ENCODE assay signal across 8 mouse cellular contexts in genomic region chr10:7841571-7842080, GRCm38 (mm10). TPM values are rescaled to one million over a fixed set of nuclear protein-coding genes. Genes with fewer than 3 reads are reported as not detected.
DNase-seq lines count a peak whose midpoint lies in the region; ATAC-seq and TF ChIP-seq lines count a peak whose summit lies in the region.

No protein-coding gene starts in this region.

- CTCF ChIA-PET in Patski (lab: Charles Lee): no interaction called here

- H3K4me2 ChIP-seq in kidney, postnatal 0 days (ENCODE audit: low read length): 0 out of 2 replicates have a peak overlapping the region, but pooled peaks have one; percentile 7

- DNase-seq in cerebellum, postnatal 10 days: peak; percentile 55 to 59
- DNase-seq in Patski (ENCODE audit: low read depth, low spot score): no peak
- DNase-seq in gonadal fat pad, adult 2 months (ENCODE audit: low read depth): peak; percentile 81
- DNase-seq in kidney, postnatal 0 days (ENCODE audit: low spot score): peak; percentile 33
- DNase-seq in lung, postnatal 25 days (ENCODE audit: low spot score): peak; percentile 89
- peak; percentile 73 for DNase-seq in urinary bladder, postnatal 14 days (ENCODE audit: low spot score)
- DNase-seq in thymus, postnatal 25 days: no peak

- WGBS in kidney, postnatal 0 days: 57% methylated on average over 14 of the region's 14 CpGs

- TF ChIP-seq CTCF in Patski (IDR thresholded peaks at IDR 0.05): no peak
- TF ChIP-seq CTCF in kidney, postnatal 0 days (IDR thresholded peaks at IDR 0.05; ENCODE audit: low read depth): no peak

- H3K9me3 ChIP-seq in kidney, postnatal 0 days (replicated peaks; ENCODE audit: low read length): no peaks in the 10 kb centered on the region

- H3K27me3 ChIP-seq in Patski: no peaks in the 10 kb centered on the region
- no peaks in the 10 kb centered on the region for H3K27me3 ChIP-seq in kidney, postnatal 0 days (ENCODE audit: insufficient read depth, low read length)

- no peaks in the 10 kb centered on the region for H3K36me3 ChIP-seq in kidney, postnatal 0 days (ENCODE audit: insufficient read depth, low read length)

- POLR2A ChIA-PET in Patski (lab: Charles Lee): no interaction called here

- ATAC-seq in cerebellum, adult (ENCODE audit: insufficient number of reproducible peaks, low FRiP score, low TSS enrichment): no peak
- peak; percentile 39 for ATAC-seq in Patski
- no peak for ATAC-seq in kidney, postnatal 0 days (replicated peaks; ENCODE audit: low FRiP score, low read depth)

- in situ Hi-C loops in Patski (cut with MboI; ENCODE audit: low pct_unique_long_range_greater_than_20kb): no loop called here

- H3K4me3 ChIP-seq in kidney, postnatal 0 days (replicated peaks; ENCODE audit: low read depth, low read length): no peak overlapping the region

- H3K4me1 ChIP-seq in kidney, postnatal 0 days (replicated peaks; ENCODE audit: insufficient read depth, low read length): no peaks in the 10 kb centered on the region

- no peak overlapping the region for H3K27ac ChIP-seq in kidney, postnatal 0 days

- H3K9ac ChIP-seq in kidney, postnatal 0 days (ENCODE audit: low read depth, low read length): no peak overlapping the region

RNA-seq across cellular contexts. Expression of gene Zc3h12d, which starts 9.4 kb away (rescaled TPM):
- polyA plus RNA-seq in Patski (2021): not detected
- polyA plus RNA-seq in gonadal fat pad, adult 2 months (2012; rRNA removed): 1.2 and 1.4 TPM in 2 replicates
- 0.29 TPM in 2 replicates for polyA plus RNA-seq in kidney, postnatal 0 days (2015; fragmentation: Nextera tagmentation; extraction: Ambion mirVana)

RNA-seq across cellular contexts. Expression of gene Ppil4, which starts 48.9 kb away (rescaled TPM):
- polyA plus RNA-seq in Patski (2021): 25.0 TPM
- polyA plus RNA-seq in gonadal fat pad, adult 2 months (2012; rRNA removed): 7.9 and 9.5 TPM in 2 replicates
- 32.2 and 33.4 TPM in 2 replicates for polyA plus RNA-seq in kidney, postnatal 0 days (2015; fragmentation: Nextera tagmentation; extraction: Ambion mirVana)

RNA-seq across cellular contexts. Expression of gene Ginm1, which starts 49.0 kb away (rescaled TPM):
- 75.2 TPM for polyA plus RNA-seq in Patski (2021)
- 61.1 and 63.9 TPM in 2 replicates for polyA plus RNA-seq in gonadal fat pad, adult 2 months (2012; rRNA removed)
- polyA plus RNA-seq in kidney, postnatal 0 days (2015; fragmentation: Nextera tagmentation; extraction: Ambion mirVana): 158 and 165 TPM in 2 replicates

Comparison
In these comparisons a context has a peak if more than half of its experiments do, and no peak if none do; other contexts are left out.
1. DNase-seq: peak in cerebellum, postnatal 10 days (2 of 2), gonadal fat pad, adult 2 months (single experiment), kidney, postnatal 0 days (single experiment), lung, postnatal 25 days (single experiment) and urinary bladder, postnatal 14 days (single experiment); none in Patski (single experiment) and thymus, postnatal 25 days (single experiment).